Mouse (Mus musculus) lung, postnatal 0 days (tissue): ENCODE measurements around the gene Zfp653.

Experiments
- CTCF ChIP-seq: IDR thresholded peaks from 2 replicates; pipeline ENCODE4 v1.5.1; 2016; ENCODE audit warnings: antibody characterized with exemption, mild to moderate bottlenecking
- EP300 ChIP-seq: IDR thresholded peaks from 2 replicates; pipeline ENCODE4 v1.6.1; 2016; ENCODE audit warnings: antibody characterized with exemption, mild to moderate bottlenecking, control low read depth

DNA sequence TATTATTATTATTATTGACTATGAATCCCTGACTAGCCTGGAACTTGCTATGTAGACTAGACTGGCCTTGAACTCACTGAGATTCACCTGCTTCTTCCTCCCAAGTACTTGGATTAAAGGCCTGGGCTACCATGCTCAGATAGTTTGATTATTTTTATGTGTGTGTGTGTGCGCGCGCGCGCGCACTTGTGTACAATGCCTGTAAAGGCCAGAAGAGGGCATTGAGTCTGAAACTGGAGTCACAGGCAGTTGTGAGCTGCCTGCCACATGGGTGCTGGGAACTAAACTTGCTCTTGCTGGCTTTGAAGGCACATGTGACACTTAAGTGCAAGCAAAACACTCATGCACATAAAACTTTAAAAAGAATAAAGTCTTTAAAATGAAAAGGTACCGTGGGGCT lies 18.1 kb upstream of the Zfp653 start:
- TF ChIP-seq CTCF (no peak), EP300 (no peak)
